Mouse (Mus musculus) layer of hippocampus, adult 8-10 months (tissue): ENCODE results near the gene Tmem98. TPM values are rescaled to one million over a fixed set of nuclear protein-coding genes. Genes with fewer than 3 reads are reported as not detected.

Experiments used
- DNase-seq, 2 experiments: peaks; one replicate each; pipeline ENCODE4 v3.0.0; 2022; ENCODE audit warnings: low spot score in 2 of 2
- total RNA-seq, 4 experiments: library from RNA; stranded (reverse); gene quantifications; 2 replicates each; pipeline ENCODE4 v1.2.4; 2022

Gene Tmem98
- total RNA-seq, 4 experiments from 2014 or later, result 10.4 to 14.4 (median 12.2) TPM

GRCm38 (mm10) chr11:80790413-80790812 lies 19.6 kb upstream of the Tmem98 start:
- DNase-seq, result no peak

GRCm38 (mm10) chr11:80791677-80792432 lies 18.1 kb upstream of the Tmem98 start:
- no peak for DNase-seq

GRCm38 (mm10) chr11:80793386-80793785 lies 16.6 kb upstream of the Tmem98 start:
- DNase-seq, result no peak

GRCm38 (mm10) chr11:80794290-80794689 lies 15.7 kb upstream of the Tmem98 start:
- no peak for DNase-seq

- DNase-seq, result no peak
These were observed 14.5 kb upstream of the Tmem98 start for GRCm38 (mm10) chr11:80795431-80795830.

- no peak for DNase-seq
These were observed 10.0 kb upstream of the Tmem98 start for GRCm38 (mm10) chr11:80799979-80800378.

GRCm38 (mm10) chr11:80802706-80803105 lies 7.3 kb upstream of the Tmem98 start:
- DNase-seq, result no peak

GRCm38 (mm10) chr11:80808551-80809070 lies 1.4 kb upstream of the Tmem98 start:
- no peak for DNase-seq

- no peak for DNase-seq
These were observed 346 bp upstream of the Tmem98 start for GRCm38 (mm10) chr11:80809666-80809992.

GRCm38 (mm10) chr11:80811156-80811555 lies 1.2 kb downstream of the Tmem98 start:
- no peak for DNase-seq

GRCm38 (mm10) chr11:80815354-80815753 lies 5.4 kb downstream of the Tmem98 start:
- DNase-seq, result no peak

GRCm38 (mm10) chr11:80818060-80818697 lies 8.2 kb downstream of the Tmem98 start:
- DNase-seq, result peak; percentile 38 to 56

- DNase-seq, result no peak
These were observed 10.1 kb downstream of the Tmem98 start for GRCm38 (mm10) chr11:80820085-80820484.

GRCm38 (mm10) chr11:80821296-80821695 lies 11.3 kb downstream of the Tmem98 start:
- DNase-seq, result peak in 1 of 2 experiments; percentile 23

GRCm38 (mm10) chr11:80821794-80822193 lies 11.8 kb downstream of the Tmem98 start:
- no peak for DNase-seq

- DNase-seq, result no peak
These were observed 25.4 kb downstream of the Tmem98 start for GRCm38 (mm10) chr11:80835395-80835794.

- no peak for DNase-seq
These were observed 25.9 kb downstream of the Tmem98 start for GRCm38 (mm10) chr11:80835841-80836240.

- no peak for DNase-seq
These were observed 28.7 kb downstream of the Tmem98 start for GRCm38 (mm10) chr11:80838724-80839123.

GRCm38 (mm10) chr11:80843435-80843834 lies 33.5 kb downstream of the Tmem98 start:
- DNase-seq, result no peak

- no peak for DNase-seq
These were observed 35.5 kb downstream of the Tmem98 start for GRCm38 (mm10) chr11:80845486-80845885.

- DNase-seq, result no peak
These were observed 36.1 kb downstream of the Tmem98 start for GRCm38 (mm10) chr11:80846115-80846514.

- no peak for DNase-seq
These were observed 38.2 kb downstream of the Tmem98 start for GRCm38 (mm10) chr11:80848131-80848530.

- DNase-seq, result no peak
These were observed 41.9 kb downstream of the Tmem98 start for GRCm38 (mm10) chr11:80851859-80852258.
